Mouse (Mus musculus): ENCODE data around the gene Gapvd1. TPM values are rescaled to one million over a fixed set of nuclear protein-coding genes. Genes with fewer than 3 reads are reported as not detected.
"Not testable (repeated sequence)": the region's sequence is repeated elsewhere in the genome, so short reads cannot be mapped to it uniquely, and the experiment has no call there.

Gapvd1 gene
- polyA plus RNA-seq, 2 experiments from 2014 or later, result 49.3 to 50.9 TPM

- peak; percentile 81 for ATAC-seq
Measured at GRCm38 (mm10) chr2:34771368-34772226, 16.6 kb upstream of the Gapvd1 start, which contains the start of gene Hspa5. TSS of gene Hspa5 (plus strand) at chr2:34771970.

- ATAC-seq, result no peak
Measured at GRCm38 (mm10) chr2:34770951-34771350, 15.9 kb upstream of the Gapvd1 start.

GRCm38 (mm10) chr2:34770049-34770448, 15.0 kb upstream of the Gapvd1 start:
- ATAC-seq, result no peak

- ATAC-seq, result no peak
Measured at GRCm38 (mm10) chr2:34764801-34765200, 9.8 kb upstream of the Gapvd1 start.

- peak; percentile 66 for ATAC-seq
Measured at GRCm38 (mm10) chr2:34762872-34763271, 7.8 kb upstream of the Gapvd1 start.

GRCm38 (mm10) chr2:34762174-34762573, 7.1 kb upstream of the Gapvd1 start:
- no peak for ATAC-seq

- ATAC-seq, result not testable (repeated sequence)
Measured at GRCm38 (mm10) chr2:34761272-34761671, 6.2 kb upstream of the Gapvd1 start.

GRCm38 (mm10) chr2:34757341-34757740, 2.3 kb upstream of the Gapvd1 start:
- ATAC-seq, result no peak

- peak; percentile 67 for ATAC-seq
Measured at GRCm38 (mm10) chr2:34753811-34754550, 1.1 kb downstream of the Gapvd1 start.

- ATAC-seq, result no peak
Measured at GRCm38 (mm10) chr2:34750245-34750644, 4.8 kb downstream of the Gapvd1 start.

GRCm38 (mm10) chr2:34748479-34748878, 6.6 kb downstream of the Gapvd1 start:
- no peak for ATAC-seq

GRCm38 (mm10) chr2:34745673-34746072, 9.4 kb downstream of the Gapvd1 start:
- ATAC-seq, result peak; percentile 23

GRCm38 (mm10) chr2:34744476-34744875, 10.6 kb downstream of the Gapvd1 start:
- peak; percentile 23 for ATAC-seq

GRCm38 (mm10) chr2:34742675-34743074, 12.4 kb downstream of the Gapvd1 start:
- ATAC-seq, result no peak

GRCm38 (mm10) chr2:34741390-34742159, 13.5 kb downstream of the Gapvd1 start:
- ATAC-seq, result no peak

GRCm38 (mm10) chr2:34739684-34740391, 15.2 kb downstream of the Gapvd1 start:
- ATAC-seq, result no peak

- ATAC-seq, result no peak
Measured at GRCm38 (mm10) chr2:34737911-34738310, 17.1 kb downstream of the Gapvd1 start.

GRCm38 (mm10) chr2:34736626-34737025, 18.4 kb downstream of the Gapvd1 start:
- ATAC-seq, result no peak

- ATAC-seq, result no peak
Measured at GRCm38 (mm10) chr2:34727045-34727728, 27.8 kb downstream of the Gapvd1 start.

- ATAC-seq, result no peak
Measured at GRCm38 (mm10) chr2:34725269-34725668, 29.8 kb downstream of the Gapvd1 start.

- ATAC-seq, result peak; percentile 59
Measured at GRCm38 (mm10) chr2:34718196-34718595, 36.8 kb downstream of the Gapvd1 start.

- no peak for ATAC-seq
Measured at GRCm38 (mm10) chr2:34711904-34712303, 43.1 kb downstream of the Gapvd1 start.

All from activated CD4-positive, CD25-positive, alpha-beta regulatory T cell, adult 4 months (primary cell).